Mouse (Mus musculus) brown adipose tissue, adult 24 weeks (tissue): ENCODE measurements at regions not wholly inside any gene's neighbourhood (a gene's known extent, or its start where the extent isn't known, plus 50 kb on each side); places are given as distances from the start of the nearest gene placed in this dataset.

ENCODE experiments used
- H3K27ac ChIP-seq: fragments of 200-500 bp; replicated peaks from 2 replicates; pipeline ENCODE4 v1.5.1; 2012; ENCODE audit warnings: low read depth, mild to moderate bottlenecking, low read length
- H3K4me1 ChIP-seq: fragments of 200-500 bp; 2 replicates; pipeline ENCODE4 v1.6.1; 2012; ENCODE audit warnings: low read length, mixed read lengths; ENCODE audit not compliant: control insufficient read depth, insufficient read depth, insufficient read length
- H3K4me3 ChIP-seq: fragments of 200-500 bp; 2 replicates; pipeline ENCODE4 v1.5.1; 2012; ENCODE audit warnings: low read depth, mild to moderate bottlenecking, low read length, moderate library complexity; ENCODE audit not compliant: insufficient read depth

GRCm38 (mm10) chr6:112219641-112220040 lies 53.9 kb upstream of the Lmcd1 start:
- Histone ChIP-seq H3K4me1 (no peaks in the 10 kb centered on the region), H3K4me3 (no peak overlapping the region), H3K27ac (no peak overlapping the region)

- Histone ChIP-seq H3K27ac (no peak overlapping the region), H3K4me3 (no peak overlapping the region), H3K4me1 (no peaks in the 10 kb centered on the region)
Observed at GRCm38 (mm10) chr6:112220149-112220548, 53.4 kb upstream of the Lmcd1 start.

GRCm38 (mm10) chr6:112221373-112221772 lies 52.2 kb upstream of the Lmcd1 start:
- Histone ChIP-seq H3K4me3 (no peak overlapping the region), H3K4me1 (no peaks in the 10 kb centered on the region)

GRCm38 (mm10) chr6:112223325-112223724 lies 50.2 kb upstream of the Lmcd1 start:
- Histone ChIP-seq H3K4me1 (no peaks in the 10 kb centered on the region), H3K27ac (no peak overlapping the region)

More at GRCm38 (mm10) chr6:112221373-112221772, 52.2 kb upstream of the Lmcd1 start:
- no peak overlapping the region for H3K27ac ChIP-seq

More at GRCm38 (mm10) chr6:112223325-112223724, 50.2 kb upstream of the Lmcd1 start:
- no peak overlapping the region for H3K4me3 ChIP-seq
